Mouse (Mus musculus): Measurements from ENCODE around the gene Ccdc27.

Gene Ccdc27

GRCm38 (mm10) chr4:154024729-154025521 lies 17.6 kb downstream of the Ccdc27 start:
- peak; percentile 57 for DNase-seq

GRCm38 (mm10) chr4:154023754-154024601 lies 18.5 kb downstream of the Ccdc27 start:
- peak; percentile 60 for DNase-seq

GRCm38 (mm10) chr4:154022844-154023243 lies 19.6 kb downstream of the Ccdc27 start:
- DNase-seq = no peak

GRCm38 (mm10) chr4:154022407-154022806 lies 20.1 kb downstream of the Ccdc27 start:
- DNase-seq = peak; percentile 97

- DNase-seq = peak; percentile 73
Observed at GRCm38 (mm10) chr4:154021432-154021831, 21.0 kb downstream of the Ccdc27 start.

GRCm38 (mm10) chr4:154019571-154019970 lies 22.9 kb downstream of the Ccdc27 start:
- peak; percentile 88 for DNase-seq

- peak; percentile 64 for DNase-seq
Observed at GRCm38 (mm10) chr4:154015476-154015875, 27.0 kb downstream of the Ccdc27 start.

GRCm38 (mm10) chr4:154012132-154012882 lies 30.2 kb downstream of the Ccdc27 start:
- DNase-seq = no peak

- peak; percentile 85 for DNase-seq
Observed at GRCm38 (mm10) chr4:154011646-154012089, 30.8 kb downstream of the Ccdc27 start, which contains the start of gene Lrrc47. Gene Lrrc47, plus strand, starts transcription at chr4:154011731.

GRCm38 (mm10) chr4:154010907-154011645 lies 31.4 kb downstream of the Ccdc27 start:
- DNase-seq = no peak

- no peak for DNase-seq
Observed at GRCm38 (mm10) chr4:154007759-154008158, 34.7 kb downstream of the Ccdc27 start.

- DNase-seq = no peak
Observed at GRCm38 (mm10) chr4:154006264-154006663, 36.2 kb downstream of the Ccdc27 start.

GRCm38 (mm10) chr4:154005488-154005887 lies 37.0 kb downstream of the Ccdc27 start:
- DNase-seq = no peak

- DNase-seq = no peak
Observed at GRCm38 (mm10) chr4:153993505-153993904, 49.0 kb downstream of the Ccdc27 start.

- no peak for DNase-seq
Observed at GRCm38 (mm10) chr4:153992715-153993114, 49.8 kb downstream of the Ccdc27 start.

- no peak for DNase-seq
Observed at GRCm38 (mm10) chr4:153980470-153980869, 62.0 kb downstream of the Ccdc27 start.

GRCm38 (mm10) chr4:153979243-153979642 lies 63.2 kb downstream of the Ccdc27 start:
- DNase-seq = no peak

Measured in kidney, adult 9 months (tissue).